Comparison of ENCODE assay signal across 15 mouse cellular contexts in genomic region chr5:27348181-27349095, GRCm38 (mm10).
DNase-seq lines count a peak whose midpoint lies in the region; ATAC-seq lines count a peak whose summit lies in the region.
"Had no signal": no experiment of that assay in that cellular context is flagged by ENCODE, and none has a peak within 500 bp of the region (broad histone marks: within the 10 kb centered on the region; RNA-seq: fewer than 3 reads in every experiment).

No protein-coding gene starts in this region.

- no peak overlapping the region for H3K4me3 ChIP-seq in midbrain, embryonic 14.5 days (replicated peaks; ENCODE audit: low read depth, low read length)
- H3K4me3 ChIP-seq in embryonic facial prominence, embryonic 10.5 days: no peak overlapping the region
- H3K4me3 ChIP-seq: heart, adult 2 months; left cerebral cortex, adult 2 months; lung, embryonic 15.5 days had no signal

- H3K9ac ChIP-seq in midbrain, embryonic 14.5 days (replicated peaks; ENCODE audit: low read length): no peak overlapping the region
- H3K9ac ChIP-seq: lung, embryonic 15.5 days had no signal

- ATAC-seq in midbrain, embryonic 14.5 days (ENCODE audit: low FRiP score, low TSS enrichment): no peak

- WGBS in midbrain, embryonic 14.5 days: 54% methylated on average over 5 of the region's 5 CpGs
- WGBS in embryonic facial prominence, embryonic 10.5 days: 77% methylated on average over 5 of the region's 5 CpGs

- DNase-seq in heart, adult 11 months: peak; percentile 61
- DNase-seq in heart, adult 9 months (ENCODE audit: low spot score in 2 of 2): no peak
- DNase-seq in adrenal gland, postnatal 10 days: peak; percentile 32
- DNase-seq in cerebellum, adult 9-10 months: peak; percentile 71
- DNase-seq in midbrain, embryonic 14.5 days: peak; percentile 20
- no peak for DNase-seq in gastrocnemius, adult 18-20 months (ENCODE audit: low spot score)
- no peak for DNase-seq in embryonic facial prominence, embryonic 10.5 days (ENCODE audit: low spot score)
- DNase-seq: heart, adult 2 months; heart, postnatal 14 days; kidney, adult 11 months; kidney, postnatal 36 days; right cerebral cortex, postnatal 25 days; thymus, postnatal 25 days had no signal

- no peaks in the 10 kb centered on the region for H3K36me3 ChIP-seq in midbrain, embryonic 14.5 days (ENCODE audit: control insufficient read depth, insufficient read depth, low read length)
- H3K36me3 ChIP-seq in embryonic facial prominence, embryonic 10.5 days (replicated peaks): no peaks in the 10 kb centered on the region
- H3K36me3 ChIP-seq: lung, embryonic 15.5 days had no signal

- no peaks in the 10 kb centered on the region for H3K27me3 ChIP-seq in midbrain, embryonic 14.5 days (ENCODE audit: control insufficient read depth, insufficient read depth, low read length)
- no peaks in the 10 kb centered on the region for H3K27me3 ChIP-seq in embryonic facial prominence, embryonic 10.5 days (replicated peaks; ENCODE audit: low read depth, poor library complexity, severe bottlenecking)
- H3K27me3 ChIP-seq: lung, embryonic 15.5 days had no signal

- H3K9me3 ChIP-seq in midbrain, embryonic 14.5 days (ENCODE audit: control insufficient read depth, low read length): no peaks in the 10 kb centered on the region
- no peaks in the 10 kb centered on the region for H3K9me3 ChIP-seq in embryonic facial prominence, embryonic 10.5 days
- H3K9me3 ChIP-seq: lung, embryonic 15.5 days had no signal

- peak overlapping the region; percentile 66 for H3K27ac ChIP-seq in midbrain, embryonic 14.5 days (replicated peaks; ENCODE audit: low read depth, low read length)
- H3K27ac ChIP-seq in embryonic facial prominence, embryonic 10.5 days (replicated peaks): no peak overlapping the region
- H3K27ac ChIP-seq: heart, adult 2 months; left cerebral cortex, adult 2 months; lung, embryonic 15.5 days had no signal

- H3K4me2 ChIP-seq in midbrain, embryonic 14.5 days (ENCODE audit: low read length): no peak overlapping the region
- H3K4me2 ChIP-seq: lung, embryonic 15.5 days had no signal

- peaks cover 5% of the 10 kb centered on the region for H3K4me1 ChIP-seq in midbrain, embryonic 14.5 days (ENCODE audit: control insufficient read depth, insufficient read depth, low read length)
- 0 out of 2 replicates have a peak, but pooled peaks cover 2% of the 10 kb centered on the region for H3K4me1 ChIP-seq in embryonic facial prominence, embryonic 10.5 days
- H3K4me1 ChIP-seq: lung, embryonic 15.5 days had no signal

Comparison
In these comparisons a context has a peak if more than half of its experiments do, and no peak if none do; other contexts are left out.
1. DNase-seq: peak in heart, adult 11 months (single experiment), adrenal gland, postnatal 10 days (single experiment), cerebellum, adult 9-10 months (single experiment) and midbrain, embryonic 14.5 days (single experiment); none in heart, adult 9 months (0 of 2), gastrocnemius, adult 18-20 months (single experiment) and embryonic facial prominence, embryonic 10.5 days (single experiment).